Mouse (Mus musculus) embryonic facial prominence, embryonic 11.5 days (tissue): ENCODE data around the gene Ifit1bl2. TPM values are rescaled to one million over a fixed set of nuclear protein-coding genes. Genes with fewer than 3 reads are reported as not detected.

Experiments
- ATAC-seq: fragments of 200-750 bp; cut with Nextera tagmentation; replicated peaks from 2 replicates; pipeline ENCODE4 v1.8.0; 2017; ENCODE audit warnings: low read depth; ENCODE audit not compliant: insufficient number of reproducible peaks, low FRiP score, low TSS enrichment
- DNase-seq: peaks from one replicate; pipeline ENCODE4 v3.0.0-alpha.2; 2015; ENCODE audit warnings: low spot score
- H3K27ac ChIP-seq: fragments of 300-500 bp; sonication (generic); replicated peaks from 2 replicates; pipeline ENCODE4 v1.5.1; 2014; ENCODE audit warnings: mild to moderate bottlenecking, low read depth, low read length, control low read depth
- H3K27me3 ChIP-seq: fragments of 300-500 bp; sonication (generic); 2 replicates; pipeline ENCODE4 v1.6.1; 2014; ENCODE audit warnings: mild to moderate bottlenecking, low read length, moderate library complexity, mixed read lengths; ENCODE audit not compliant: control insufficient read depth, insufficient read depth
- H3K36me3 ChIP-seq: fragments of 300-500 bp; sonication (generic); replicated peaks from 2 replicates; pipeline ENCODE4 v1.6.1; 2014; ENCODE audit warnings: low read depth, mild to moderate bottlenecking, low read length, moderate library complexity, mixed read lengths; ENCODE audit not compliant: control insufficient read depth, insufficient read depth
- H3K4me1 ChIP-seq: fragments of 300-500 bp; sonication (generic); 2 replicates; pipeline ENCODE4 v1.6.1; 2014; ENCODE audit warnings: low read length, mixed read lengths; ENCODE audit not compliant: control insufficient read depth, insufficient read depth
- H3K4me2 ChIP-seq: fragments of 300-500 bp; sonication (generic); 2 replicates; pipeline ENCODE4 v1.6.1; 2014; ENCODE audit warnings: low read depth, mild to moderate bottlenecking, control low read depth, low read length, moderate library complexity
- H3K4me3 ChIP-seq: fragments of 300-500 bp; sonication (generic); 2 replicates; pipeline ENCODE4 v1.5.1; 2014; ENCODE audit warnings: low read depth, low read length, control low read depth
- H3K9ac ChIP-seq: fragments of 300-500 bp; sonication (generic); replicated peaks from 2 replicates; pipeline ENCODE4 v1.6.1; 2014; ENCODE audit warnings: mild to moderate bottlenecking, control low read depth, low read length
- H3K9me3 ChIP-seq: fragments of 300-500 bp; sonication (generic); replicated peaks from 2 replicates; pipeline ENCODE4 v1.6.1; 2016; ENCODE audit warnings: mild to moderate bottlenecking, low read length, inconsistent platforms, mixed read lengths; ENCODE audit not compliant: control insufficient read depth
- WGBS: fragments of 180-500 bp; shearing (Covaris S2); extraction: QIAGEN DNeasy Blood & Tissue Kit; methylation state at CpG from one replicate; pipeline ENCODE4 v1.1.7; 2014; 5-methylcytosine and 5-hydroxymethylcytosine counted together
- polyA plus RNA-seq: library from polyadenylated mRNA; unstranded; fragments of >200 nt; fragmentation: Nextera tagmentation; extraction: Ambion mirVana; gene quantifications from 2 replicates; pipeline ENCODE4 v1.2.1, GENCODE M21; 2014

Ifit1bl2 gene
- 0.08 and 0.20 TPM in 2 replicates for polyA plus RNA-seq

DNA sequence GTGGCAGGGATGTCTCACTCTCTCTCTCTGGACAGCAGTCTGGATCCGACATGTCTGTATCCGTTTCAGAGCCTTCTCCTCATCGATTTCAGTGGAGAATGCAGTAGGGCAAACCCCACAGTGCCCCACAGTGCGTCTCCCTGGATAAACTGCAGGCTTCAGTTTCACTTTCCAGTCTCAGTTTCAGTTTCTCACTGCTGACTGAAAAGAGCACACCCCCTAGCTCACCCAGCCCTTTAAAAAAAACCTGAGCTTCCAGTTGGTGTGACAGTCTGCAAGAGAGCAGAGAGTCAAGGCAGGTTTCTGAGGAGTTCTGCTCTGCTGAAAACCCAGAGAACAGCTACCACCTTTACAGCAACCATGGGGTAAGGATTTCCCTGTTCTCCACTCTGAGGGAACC is at the start of gene Ifit1bl2, which contains the start of gene Ifit1:
Gene Ifit1bl2 (minus strand): TSS at position 121 of the 400 bp plus-strand sequence.
Gene Ifit1 (plus strand): TSS at position 249 of the 400 bp plus-strand sequence.
- no peak within 1 kb of the TSS for H3K4me2 ChIP-seq
- no peaks in the 10 kb centered on the region for H3K4me1 ChIP-seq
- H3K27me3 ChIP-seq: no peaks in the 10 kb centered on the region
- no peak within 1 kb of the TSS for H3K9ac ChIP-seq
- H3K36me3 ChIP-seq: no peaks in the 10 kb centered on the region
- ATAC-seq: no peak
- no peak within 1 kb of the TSS for H3K4me3 ChIP-seq
- WGBS: 46% methylated on average over 4 of the region's 4 CpGs
- no peak within 1 kb of the TSS for H3K27ac ChIP-seq
- H3K9me3 ChIP-seq: no peaks in the 10 kb centered on the region
- no peak for DNase-seq

DNA sequence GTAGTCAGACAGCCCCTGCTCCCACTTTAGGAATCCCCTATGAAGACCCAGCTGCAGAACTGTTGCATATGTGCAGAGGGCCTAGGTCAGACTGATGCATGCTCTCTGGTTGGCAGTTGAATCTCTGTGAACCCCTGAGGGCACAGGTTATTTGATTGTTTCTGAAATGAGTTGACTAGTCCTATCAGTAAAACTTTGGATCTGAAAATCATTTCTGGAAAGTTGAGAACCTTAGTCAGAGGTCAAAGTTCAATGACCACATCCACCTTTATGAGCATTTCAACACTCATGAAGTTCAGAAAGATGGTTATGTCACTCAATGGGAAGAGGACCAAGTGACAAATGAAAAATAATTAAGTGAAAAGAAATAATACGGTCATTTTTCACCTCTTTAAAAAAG is 45.0 kb upstream of the Ifit1bl2 start:
- H3K36me3 ChIP-seq: no peaks in the 10 kb centered on the region
- no peaks in the 10 kb centered on the region for H3K27me3 ChIP-seq
- no peak overlapping the region for H3K4me2 ChIP-seq
- ATAC-seq: no peak
- 83% methylated on average over 1 of the region's 1 CpGs for WGBS
- no peak overlapping the region for H3K4me3 ChIP-seq
- no peaks in the 10 kb centered on the region for H3K4me1 ChIP-seq
- H3K27ac ChIP-seq: no peak overlapping the region
- no peaks in the 10 kb centered on the region for H3K9me3 ChIP-seq
- no peak for DNase-seq
- H3K9ac ChIP-seq: no peak overlapping the region

DNA sequence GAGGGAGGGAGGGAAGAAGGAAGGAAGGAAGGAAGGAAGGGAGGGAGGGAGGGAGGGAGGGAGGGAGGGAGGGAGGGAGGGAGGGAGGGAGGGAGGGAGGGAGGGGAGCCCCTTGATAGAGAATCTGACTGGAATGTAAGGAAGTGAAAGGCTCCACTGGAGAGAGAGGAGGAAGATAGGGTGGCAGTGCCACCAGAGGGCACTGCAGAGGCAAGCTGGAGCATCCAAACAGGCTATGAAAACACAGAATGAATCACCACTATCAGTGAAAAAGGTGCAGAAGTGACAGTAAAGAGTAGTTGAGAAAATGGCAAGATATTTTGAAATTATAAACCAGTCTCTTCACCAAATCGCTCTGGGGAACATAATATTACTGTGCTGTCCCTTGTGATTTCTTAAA is 44.3 kb upstream of the Ifit1bl2 start:
- no peaks in the 10 kb centered on the region for H3K36me3 ChIP-seq
- no peaks in the 10 kb centered on the region for H3K9me3 ChIP-seq
- H3K4me3 ChIP-seq: no peak overlapping the region
- DNase-seq (peak; percentile 36), ATAC-seq (no peak)
- 46% methylated on average over 1 of the region's 1 CpGs for WGBS
- H3K4me1 ChIP-seq: no peaks in the 10 kb centered on the region
- H3K9ac ChIP-seq: no peak overlapping the region
- no peaks in the 10 kb centered on the region for H3K27me3 ChIP-seq
- no peak overlapping the region for H3K4me2 ChIP-seq
- no peak overlapping the region for H3K27ac ChIP-seq

DNA sequence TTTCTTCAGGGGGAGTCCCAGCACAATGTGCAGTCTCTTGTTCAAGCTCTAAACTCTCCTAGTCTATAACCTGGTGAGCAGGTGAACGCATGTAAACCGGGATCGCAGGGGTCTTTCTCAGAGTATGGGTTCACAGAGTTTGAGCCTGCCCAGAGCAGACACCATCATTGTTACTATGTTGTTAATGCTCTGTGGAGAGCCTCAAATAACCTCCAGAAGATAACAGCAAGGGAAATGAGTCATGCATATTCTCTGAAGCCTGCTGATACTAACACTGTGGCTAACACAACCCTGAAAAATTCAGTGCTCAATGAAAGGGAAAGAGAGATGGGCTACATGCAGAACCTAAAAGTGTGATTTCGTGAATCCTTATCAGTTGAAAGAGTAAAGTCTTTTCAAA is 37.9 kb upstream of the Ifit1bl2 start:
- no peak for ATAC-seq
- 94% methylated on average over 4 of the region's 4 CpGs for WGBS

DNA sequence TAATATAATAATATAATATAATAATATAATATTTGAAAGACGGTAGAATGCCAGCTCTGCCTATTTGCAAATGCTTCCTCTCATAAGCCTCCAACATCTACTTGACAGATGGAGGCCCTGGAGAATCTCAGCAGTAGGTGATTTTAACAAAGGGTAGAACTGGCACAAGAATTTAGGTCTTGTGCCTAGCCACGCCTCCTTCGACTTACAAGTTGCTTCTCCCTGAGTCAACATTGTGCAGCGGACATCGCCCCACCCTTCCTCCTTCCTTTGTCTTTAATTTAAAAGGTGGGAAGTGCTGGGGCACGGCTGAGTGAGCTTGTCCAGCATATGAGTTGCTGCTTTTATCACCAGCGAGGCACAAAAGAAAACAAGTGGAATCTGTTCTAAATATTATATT is 32.9 kb upstream of the Ifit1bl2 start:
- H3K27ac ChIP-seq: no peak overlapping the region
- no peak for ATAC-seq
- no peaks in the 10 kb centered on the region for H3K27me3 ChIP-seq
- no peaks in the 10 kb centered on the region for H3K4me1 ChIP-seq
- no peak overlapping the region for H3K4me3 ChIP-seq
- H3K9me3 ChIP-seq: no peaks in the 10 kb centered on the region
- DNase-seq: no peak
- no peaks in the 10 kb centered on the region for H3K36me3 ChIP-seq
- 74% methylated on average over 7 of the region's 7 CpGs for WGBS
- no peak overlapping the region for H3K4me2 ChIP-seq
- H3K9ac ChIP-seq: no peak overlapping the region

More for the DNA sequence above, 37.9 kb upstream of the Ifit1bl2 start:
- H3K4me1 ChIP-seq: no peaks in the 10 kb centered on the region
- DNase-seq: no peak
- no peak overlapping the region for H3K27ac ChIP-seq
- no peaks in the 10 kb centered on the region for H3K9me3 ChIP-seq
- H3K4me3 ChIP-seq: no peak overlapping the region
- H3K4me2 ChIP-seq: no peak overlapping the region
- no peak overlapping the region for H3K9ac ChIP-seq
- H3K27me3 ChIP-seq: no peaks in the 10 kb centered on the region
- no peaks in the 10 kb centered on the region for H3K36me3 ChIP-seq

DNA sequence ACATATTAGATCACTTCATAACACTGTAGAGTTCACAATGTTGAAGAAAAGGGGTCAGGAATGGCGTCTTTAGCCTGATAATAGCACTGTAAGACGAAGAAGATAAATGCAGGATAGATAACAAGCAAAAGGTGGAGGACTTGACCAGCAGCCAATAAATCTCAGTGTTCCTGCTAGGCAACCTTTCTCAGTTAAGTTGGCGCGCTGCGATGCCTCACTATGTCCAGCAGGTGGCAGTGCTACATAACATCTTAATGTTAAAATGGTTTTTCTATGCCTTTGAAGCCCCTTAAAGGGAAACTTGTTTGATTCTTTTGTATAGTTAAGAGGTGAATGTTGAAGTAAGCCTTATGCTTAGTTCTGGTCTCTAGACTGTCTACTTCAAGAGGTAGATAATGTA is 25.6 kb upstream of the Ifit1bl2 start:
- ATAC-seq (no peak), DNase-seq (peak; percentile 90)
- 0% methylated on average over 5 of the region's 5 CpGs for WGBS
- H3K4me1 ChIP-seq: no peaks in the 10 kb centered on the region
- H3K9me3 ChIP-seq: no peaks in the 10 kb centered on the region
- no peak overlapping the region for H3K9ac ChIP-seq
- no peaks in the 10 kb centered on the region for H3K36me3 ChIP-seq
- no peak overlapping the region for H3K4me2 ChIP-seq
- no peak overlapping the region for H3K4me3 ChIP-seq
- no peaks in the 10 kb centered on the region for H3K27me3 ChIP-seq
- no peak overlapping the region for H3K27ac ChIP-seq

DNA sequence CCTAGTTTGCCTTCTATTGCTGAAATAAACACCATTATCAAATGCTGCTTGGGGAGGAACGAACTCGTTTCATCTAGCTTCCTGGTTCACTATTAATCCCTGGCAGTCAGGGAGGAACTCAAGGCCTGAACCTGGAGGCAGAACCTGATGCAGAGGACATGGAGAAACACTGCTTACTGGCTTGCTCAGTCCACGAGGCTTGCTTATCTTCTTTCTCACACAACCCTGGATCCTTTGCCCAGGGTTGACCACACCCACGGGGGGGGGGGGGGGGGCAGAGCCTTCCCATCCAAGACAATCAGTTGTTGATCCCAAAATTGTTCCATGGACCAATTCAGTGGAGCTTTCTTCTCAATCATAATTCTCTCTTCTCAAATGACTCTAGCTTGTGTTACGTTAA is 22.2 kb upstream of the Ifit1bl2 start:
- no peak overlapping the region for H3K4me2 ChIP-seq
- WGBS: 51% methylated on average over 5 of the region's 5 CpGs
- H3K27me3 ChIP-seq: no peaks in the 10 kb centered on the region

DNA sequence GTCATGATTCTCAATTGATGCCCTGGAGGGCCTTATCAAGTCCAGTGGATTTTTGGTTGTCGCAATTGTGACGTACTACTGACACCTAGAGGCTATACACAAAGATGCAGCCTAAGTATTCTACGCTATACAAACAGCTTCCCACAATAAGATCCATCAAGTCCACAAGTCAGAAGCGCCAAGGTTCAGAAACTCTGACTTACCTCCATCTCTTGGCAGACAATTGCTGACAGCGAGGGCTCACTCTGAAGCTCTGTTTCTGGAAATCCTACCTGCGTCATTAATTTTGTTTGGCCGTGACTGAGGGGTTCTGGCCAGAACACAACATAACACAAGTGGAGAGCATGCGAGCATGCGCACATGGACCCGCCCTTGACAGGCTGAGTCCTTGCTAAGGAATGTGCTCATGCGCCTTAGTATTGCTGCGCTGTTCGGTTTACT is 21.5 kb upstream of the Ifit1bl2 start:
- H3K9me3 ChIP-seq: no peaks in the 10 kb centered on the region
- peak overlapping the region; percentile 12 for H3K4me3 ChIP-seq
- H3K27me3 ChIP-seq: no peaks in the 10 kb centered on the region
- no peak overlapping the region for H3K9ac ChIP-seq
- ATAC-seq (peak; percentile 92), DNase-seq (peak; percentile 79)
- H3K36me3 ChIP-seq: no peaks in the 10 kb centered on the region
- no peak overlapping the region for H3K27ac ChIP-seq
- H3K4me2 ChIP-seq: peak overlapping the region; percentile 32
- H3K4me1 ChIP-seq: no peaks in the 10 kb centered on the region
- WGBS: 16% methylated on average over 13 of the region's 13 CpGs

More for the DNA sequence above, 22.2 kb upstream of the Ifit1bl2 start:
- DNase-seq (no peak), ATAC-seq (no peak)
- Histone ChIP-seq H3K9ac (no peak overlapping the region), H3K4me3 (no peak overlapping the region), H3K4me1 (no peaks in the 10 kb centered on the region), H3K9me3 (no peaks in the 10 kb centered on the region), H3K27ac (no peak overlapping the region), H3K36me3 (no peaks in the 10 kb centered on the region)
